Mouse (Mus musculus) cortical plate, adult 2 months (tissue): ENCODE measurements around the gene Mbnl2.

Source experiments
- CTCF ChIP-seq: fragments of 200-500 bp; IDR thresholded peaks from 2 replicates; pipeline ENCODE4 v1.5.1; 2011; ENCODE audit warnings: mild to moderate bottlenecking, control low read depth, low read length; ENCODE audit not compliant: insufficient read depth; ENCODE audit errors: extremely low read depth
- POLR2A ChIP-seq: fragments of 200-500 bp; IDR thresholded peaks from 2 replicates; pipeline ENCODE4 v1.6.1; 2011; ENCODE audit warnings: mild to moderate bottlenecking, low read length, control low read depth; ENCODE audit not compliant: insufficient read depth; ENCODE audit errors: extremely low read depth

DNA sequence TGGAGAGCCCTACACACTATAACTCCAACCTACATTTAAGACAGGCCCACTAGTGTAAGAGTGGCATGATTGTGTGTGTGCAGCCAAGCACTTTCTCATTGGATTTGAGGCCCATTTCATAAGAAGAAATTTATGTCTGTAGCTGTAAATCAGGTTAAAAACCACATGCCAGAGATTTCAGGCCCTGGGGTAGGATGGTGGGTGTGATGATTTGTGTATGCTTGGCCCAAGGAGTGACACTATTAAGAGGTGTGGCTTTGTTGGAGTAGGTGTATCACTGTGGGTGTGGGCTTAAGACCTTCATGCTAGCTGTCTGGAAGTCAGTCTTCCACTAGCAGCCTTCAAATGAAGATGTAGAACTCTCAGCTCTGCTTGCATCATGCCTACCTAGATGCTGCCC, 37.0 kb upstream of the Mbnl2 start:
- TF ChIP-seq CTCF (no peak), POLR2A (no peak)
